Comparison of ENCODE assay signal across 14 mouse cellular contexts in genomic region chr6:108677697-108678096, GRCm38 (mm10). TPM values are rescaled to one million over a fixed set of nuclear protein-coding genes. Genes with fewer than 3 reads are reported as not detected.
DNase-seq lines count a peak whose midpoint lies in the region; ATAC-seq and TF ChIP-seq lines count a peak whose summit lies in the region.
"Had no signal": no experiment of that assay in that cellular context is flagged by ENCODE, and none has a peak within 500 bp of the region (broad histone marks: within the 10 kb centered on the region; RNA-seq: fewer than 3 reads in every experiment).

No protein-coding gene starts in this region.

- no peaks in the 10 kb centered on the region for H3K9me3 ChIP-seq in kidney, embryonic 15.5 days (replicated peaks)
- H3K9me3 ChIP-seq in lung, postnatal 0 days (ENCODE audit: low read length): no peaks in the 10 kb centered on the region
- H3K9me3 ChIP-seq: limb, embryonic 10.5 days; lung, embryonic 15.5 days; midbrain, embryonic 10.5 days had no signal

- no peak for TF ChIP-seq CTCF in kidney, adult 2 months (conservative IDR thresholded peaks at IDR 0.05; ENCODE audit: insufficient read depth, insufficient read length, low read depth, low read length)
- TF ChIP-seq CTCF in lung, postnatal 0 days (IDR thresholded peaks at IDR 0.05): no peak

- H3ac ChIP-seq in myocyte (ENCODE audit: control insufficient read depth, insufficient read length): no peak overlapping the region

- TF ChIP-seq POLR2A in kidney, adult 2 months (IDR thresholded peaks at IDR 0.05; ENCODE audit: low read depth, low read length): no peak
- no peak for TF ChIP-seq POLR2A in myocyte (IDR thresholded peaks at IDR 0.05; ENCODE audit: insufficient read length, low read depth)

- no peak overlapping the region for H3K9ac ChIP-seq in kidney, embryonic 15.5 days
- H3K9ac ChIP-seq in lung, postnatal 0 days (replicated peaks; ENCODE audit: low read depth): no peak overlapping the region
- H3K9ac ChIP-seq: lung, embryonic 15.5 days had no signal

- WGBS in kidney, embryonic 15.5 days: 74% methylated on average over 4 of the region's 4 CpGs
- WGBS in kidney, adult 2 months: 93% methylated on average over 4 of the region's 4 CpGs
- WGBS in lung, postnatal 0 days: 90% methylated on average over 4 of the region's 4 CpGs

- 0 out of 2 replicates have a peak, but pooled peaks have one; percentile 29 for ATAC-seq in kidney, embryonic 15.5 days (replicated peaks; ENCODE audit: low FRiP score)
- no peak for ATAC-seq in erythroblast, adult 5-6 weeks (replicated peaks; ENCODE audit: low FRiP score, poor library complexity, severe bottlenecking)
- no peak for ATAC-seq in lung, postnatal 0 days
- ATAC-seq: hindbrain, embryonic 16.5 days had no signal

- H3K36me3 ChIP-seq in kidney, embryonic 15.5 days: no peaks in the 10 kb centered on the region
- H3K36me3 ChIP-seq in kidney, adult 2 months (ENCODE audit: control insufficient read depth, insufficient read depth, low read length): no peaks in the 10 kb centered on the region
- no peaks in the 10 kb centered on the region for H3K36me3 ChIP-seq in myocyte (ENCODE audit: control insufficient read depth, insufficient read depth)
- no peaks in the 10 kb centered on the region for H3K36me3 ChIP-seq in lung, postnatal 0 days (ENCODE audit: insufficient read depth, low read length)
- H3K36me3 ChIP-seq: limb, embryonic 10.5 days; lung, embryonic 15.5 days; midbrain, embryonic 10.5 days had no signal

- H3K79me2 ChIP-seq in myocyte (ENCODE audit: control insufficient read depth, insufficient read depth): no peaks in the 10 kb centered on the region

- no peak overlapping the region for H3K27ac ChIP-seq in kidney, embryonic 15.5 days
- no peak overlapping the region for H3K27ac ChIP-seq in kidney, adult 2 months (ENCODE audit: insufficient read depth, low read depth, low read length)
- H3K27ac ChIP-seq in lung, postnatal 0 days (ENCODE audit: low read length): no peak overlapping the region
- H3K27ac ChIP-seq: limb, embryonic 10.5 days; lung, embryonic 15.5 days; midbrain, embryonic 10.5 days had no signal

- DNase-seq in kidney, adult 2 months: no peak
- peak; percentile 83 for DNase-seq in adrenal gland, adult 2 months
- DNase-seq in heart, postnatal 25 days (ENCODE audit: low spot score): peak; percentile 61
- no peak for DNase-seq in kidney, postnatal 14 days
- no peak for DNase-seq in lung, postnatal 0 days (ENCODE audit: low spot score)
- DNase-seq: cerebellum, adult 8-10 months; thymus, adult 18-20 months had no signal

- no peak overlapping the region for H3K4me3 ChIP-seq in kidney, embryonic 15.5 days (replicated peaks)
- H3K4me3 ChIP-seq in kidney, adult 2 months (ENCODE audit: insufficient read depth, low read depth, low read length): no peak overlapping the region
- H3K4me3 ChIP-seq in myocyte: no peak overlapping the region
- H3K4me3 ChIP-seq in lung, postnatal 0 days (ENCODE audit: low read depth, low read length): no peak overlapping the region
- H3K4me3 ChIP-seq: limb, embryonic 10.5 days; lung, embryonic 15.5 days; midbrain, embryonic 10.5 days had no signal

- H3K4me2 ChIP-seq in kidney, embryonic 15.5 days: no peak overlapping the region
- H3K4me2 ChIP-seq in myocyte (ENCODE audit: low read depth): peak overlapping the region; percentile 32
- H3K4me2 ChIP-seq in lung, postnatal 0 days (replicated peaks; ENCODE audit: low read depth, low read length): no peak overlapping the region
- H3K4me2 ChIP-seq: lung, embryonic 15.5 days had no signal

- peaks cover 5% of the 10 kb centered on the region; the same call in 1 of the 2 replicates for H3K4me1 ChIP-seq in kidney, embryonic 15.5 days
- H3K4me1 ChIP-seq in kidney, adult 2 months (ENCODE audit: control insufficient read depth, insufficient read depth, low read length): no peaks in the 10 kb centered on the region
- H3K4me1 ChIP-seq in lung, postnatal 0 days (ENCODE audit: insufficient read depth, low read depth, low read length): no peaks in the 10 kb centered on the region
- H3K4me1 ChIP-seq: limb, embryonic 10.5 days; lung, embryonic 15.5 days; midbrain, embryonic 10.5 days had no signal

- H3K27me3 ChIP-seq in kidney, embryonic 15.5 days: no peaks in the 10 kb centered on the region
- H3K27me3 ChIP-seq in kidney, adult 2 months (replicated peaks; ENCODE audit: control insufficient read depth, insufficient read depth, low read length): no peaks in the 10 kb centered on the region
- no peaks in the 10 kb centered on the region for H3K27me3 ChIP-seq in myocyte (ENCODE audit: control insufficient read depth, insufficient read depth, insufficient read length)
- no peaks in the 10 kb centered on the region for H3K27me3 ChIP-seq in lung, postnatal 0 days (replicated peaks; ENCODE audit: insufficient read depth, low read length)
- H3K27me3 ChIP-seq: lung, embryonic 15.5 days had no signal

- intact Hi-C loops in heart, postnatal 25 days (cut with DNase I): loop anchor here (10.0 kb wide), 1 partner anchor 613 kb away; the partner anchor contains the start of gene Setmar

- no peak for TF ChIP-seq EP300 in lung, postnatal 0 days (IDR thresholded peaks at IDR 0.05)

TF ChIP-seq in myocyte, 11 proteins besides CTCF, POLR2A, EP300 and RAD21:
- TF ChIP-seq MYOD1 (IDR thresholded peaks at IDR 0.05; ENCODE audit: control insufficient read depth in 1 of 3, insufficient read length in 2 of 3, low read depth in 2 of 3) (no peak), E2F4 (IDR thresholded peaks at IDR 0.05; ENCODE audit: insufficient read depth) (no peak), MAX (IDR thresholded peaks at IDR 0.05; ENCODE audit: low read depth) (no peak)

RNA-seq across cellular contexts. Expression of gene Bhlhe40, which starts 17.3 kb away (rescaled TPM):
- 15.9 and 16.0 TPM in 2 replicates for polyA plus RNA-seq in kidney, embryonic 15.5 days (2015; fragmentation: Nextera tagmentation; extraction: Ambion mirVana)
- 38.0 and 39.5 TPM in 2 replicates for polyA plus RNA-seq in kidney, adult 2 months (2012; rRNA removed)
- 10 to 100 TPM; 61.4 to 91.7 TPM for total RNA-seq in adrenal gland, adult 2 months (2021)
- 26.4 and 50.5 TPM in 2 replicates for polyA plus RNA-seq in adrenal gland, adult 2 months (2012; rRNA removed)
- 10 to 100 TPM; 30.2 to 62.0 TPM for total RNA-seq in heart, postnatal 25 days (2021)
- 120 TPM for polyA plus RNA-seq in myocyte (2012; fragmentation: generic; extraction: Trizol)
- total RNA-seq in erythroblast, adult 5-6 weeks (2015; ENCODE audit: low replicate concordance): 3.3 and 8.6 TPM in 2 replicates
- total RNA-seq in erythroblast, adult 5-6 weeks (2017; ENCODE audit: low replicate concordance): 2.9 and 11.7 TPM in 2 replicates
- polyA plus RNA-seq in lung, postnatal 0 days (2015; fragmentation: Nextera tagmentation; extraction: Ambion mirVana): 14.9 and 27.1 TPM in 2 replicates

Comparison
In these comparisons a context has a peak if more than half of its experiments do, and no peak if none do; other contexts are left out.
1. DNase-seq: peak in adrenal gland, adult 2 months (single experiment) and heart, postnatal 25 days (single experiment); none in kidney, adult 2 months (single experiment), kidney, postnatal 14 days (single experiment) and lung, postnatal 0 days (single experiment).